Mouse (Mus musculus) urinary bladder, postnatal 36 days (tissue): ENCODE data around the gene Ofd1.
A peak's percentile ranks its signal among the peaks of the same experiment; 100 is the strongest.

Experiments
- DNase-seq, 2 experiments: peaks; one replicate each; pipeline ENCODE4 v3.0.0; 2022; ENCODE audit warnings: low spot score in 2 of 2, mixed read lengths in 1 of 2

The Ofd1 gene

GRCm38 (mm10) chrX:166360455-166360854, 80.0 kb downstream of the Ofd1 start:
- no peak for DNase-seq

- no peak for DNase-seq
Observed at GRCm38 (mm10) chrX:166359927-166360440, 80.5 kb downstream of the Ofd1 start.

GRCm38 (mm10) chrX:166358955-166359354, 81.5 kb downstream of the Ofd1 start:
- no peak for DNase-seq

- no peak for DNase-seq
Observed at GRCm38 (mm10) chrX:166356276-166356675, 84.2 kb downstream of the Ofd1 start.

GRCm38 (mm10) chrX:166354913-166355312, 85.6 kb downstream of the Ofd1 start:
- DNase-seq = no peak

- no peak for DNase-seq
Observed at GRCm38 (mm10) chrX:166353412-166353811, 87.1 kb downstream of the Ofd1 start.

- DNase-seq = peak; percentile 20 to 40
Observed at GRCm38 (mm10) chrX:166351790-166352189, 88.7 kb downstream of the Ofd1 start.

- DNase-seq = no peak
Observed at GRCm38 (mm10) chrX:166348634-166349033, 91.9 kb downstream of the Ofd1 start.

- DNase-seq = no peak
Observed at GRCm38 (mm10) chrX:166348086-166348485, 92.4 kb downstream of the Ofd1 start.

- DNase-seq = no peak
Observed at GRCm38 (mm10) chrX:166344228-166345015, 96.1 kb downstream of the Ofd1 start.

GRCm38 (mm10) chrX:166341795-166342194, 98.7 kb downstream of the Ofd1 start:
- DNase-seq = no peak
